Mouse (Mus musculus): ENCODE data around the gene Dnajc22. TPM values are rescaled to one million over a fixed set of nuclear protein-coding genes. Genes with fewer than 3 reads are reported as not detected.

Gene Dnajc22
- polyA plus RNA-seq, 1 experiment from 2014 or later = 0.36 TPM

DNA sequence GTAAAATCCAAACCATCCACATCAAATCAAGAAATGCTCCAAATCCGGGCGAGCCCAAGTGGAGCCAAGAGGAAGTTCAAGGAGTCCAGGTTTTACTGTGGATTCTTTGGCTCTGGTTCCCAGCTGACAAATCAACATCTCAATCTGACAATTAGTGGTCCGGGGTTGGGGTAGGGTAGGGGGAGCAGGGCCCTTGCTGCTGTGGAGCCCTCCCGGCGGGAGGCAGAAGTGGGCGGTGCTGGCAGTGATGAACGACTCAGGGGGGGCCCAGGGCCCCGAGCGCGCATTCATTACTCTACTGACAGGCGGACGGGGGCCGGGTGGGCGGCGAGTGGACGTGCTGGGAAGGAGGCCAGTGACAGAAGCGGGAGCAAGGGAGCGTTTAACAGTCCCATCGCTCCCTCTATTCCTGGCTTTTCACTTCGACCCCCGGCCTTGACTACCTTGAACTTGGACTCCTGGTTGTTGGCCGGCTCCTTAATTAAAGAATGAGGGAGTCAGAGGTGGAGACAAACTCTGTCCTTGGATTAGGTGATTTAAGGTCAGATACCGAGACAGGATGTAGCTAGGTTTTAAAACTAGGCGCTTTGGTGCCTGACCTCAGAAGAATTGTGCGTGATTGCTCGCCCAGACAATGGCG, 1.8 kb downstream of the Dnajc22 start:
- ATAC-seq (peak; percentile 61), DNase-seq (ENCODE audit: low spot score) (peak; percentile 77)
- peaks cover 57% of the 10 kb centered on the region for H3K27me3 ChIP-seq (replicated peaks; ENCODE audit: control insufficient read depth, insufficient read depth, low read length)
- WGBS = under 1% methylated on average over 27 of the region's 27 CpGs
- H3K4me3 ChIP-seq (ENCODE audit: low read depth, low read length) = no peak overlapping the region
- H3K4me1 ChIP-seq (ENCODE audit: control insufficient read depth, insufficient read depth, low read length) = peaks cover 37% of the 10 kb centered on the region
- no peaks in the 10 kb centered on the region for H3K36me3 ChIP-seq (ENCODE audit: control insufficient read depth, insufficient read depth, low read length)
- H3K4me2 ChIP-seq (ENCODE audit: low read length) = peak overlapping the region; percentile 25; the same call in 1 of the 2 replicates
- H3K27ac ChIP-seq (ENCODE audit: low read depth, low read length) = no peak overlapping the region
- H3K9ac ChIP-seq (ENCODE audit: low read length) = no peak overlapping the region
- no peaks in the 10 kb centered on the region for H3K9me3 ChIP-seq (replicated peaks; ENCODE audit: control insufficient read depth, low read length)

GRCm38 (mm10) chr15:99095356-99095755, 2.4 kb downstream of the Dnajc22 start:
- H3K4me2 ChIP-seq (ENCODE audit: low read length) = 0 out of 2 replicates have a peak overlapping the region, but pooled peaks have one; percentile 25

DNA sequence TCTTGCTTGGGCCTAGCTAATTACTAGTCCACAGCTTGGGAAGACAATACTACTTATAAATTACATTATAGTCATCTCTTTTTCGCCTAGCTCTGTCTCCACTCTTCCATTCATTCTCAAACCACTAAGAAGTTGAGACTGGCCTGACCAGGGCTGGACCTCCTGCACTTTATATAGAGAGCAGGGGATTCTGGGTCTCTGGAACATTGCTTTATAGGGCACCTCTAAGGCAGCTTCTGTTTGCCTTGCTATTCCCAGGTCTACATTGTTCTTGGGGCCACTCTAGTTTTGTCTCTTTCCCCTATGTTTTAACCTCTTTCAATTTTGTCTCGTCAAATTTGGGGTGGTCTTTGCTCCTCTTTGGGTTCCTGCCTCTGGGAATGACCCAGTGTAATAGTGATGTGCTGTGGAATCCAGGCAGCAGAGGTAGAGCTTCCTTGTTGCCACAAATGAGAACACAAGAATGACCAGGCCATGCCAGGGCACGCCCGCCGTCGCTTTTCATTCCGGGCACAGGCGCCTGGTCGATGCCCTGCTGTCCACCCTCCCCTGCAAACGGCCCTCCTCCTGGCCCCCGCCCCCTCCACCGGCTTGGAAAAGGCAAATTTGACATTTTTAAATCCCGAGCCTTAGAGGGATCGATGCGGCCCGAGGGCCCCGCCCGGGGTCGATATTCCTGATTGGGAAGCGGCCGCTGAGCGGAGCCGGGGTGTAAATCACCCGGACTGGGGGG, 3.3 kb downstream of the Dnajc22 start:
- H3K27me3 ChIP-seq (replicated peaks; ENCODE audit: control insufficient read depth, insufficient read depth, low read length) = peaks cover 54% of the 10 kb centered on the region
- H3K36me3 ChIP-seq (ENCODE audit: control insufficient read depth, insufficient read depth, low read length) = no peaks in the 10 kb centered on the region
- peak overlapping the region; percentile 54 for H3K9ac ChIP-seq (ENCODE audit: low read length)
- peak overlapping the region; percentile 37 for H3K4me3 ChIP-seq (ENCODE audit: low read depth, low read length)
- DNase-seq (ENCODE audit: low spot score) (no peak), ATAC-seq (no peak)
- H3K4me2 ChIP-seq (ENCODE audit: low read length) = peak overlapping the region; percentile 69
- H3K9me3 ChIP-seq (replicated peaks; ENCODE audit: control insufficient read depth, low read length) = no peaks in the 10 kb centered on the region
- 7% methylated on average over 24 of the region's 24 CpGs for WGBS
- H3K27ac ChIP-seq (ENCODE audit: low read depth, low read length) = no peak overlapping the region
- H3K4me1 ChIP-seq (ENCODE audit: control insufficient read depth, insufficient read depth, low read length) = peaks cover 37% of the 10 kb centered on the region

More at GRCm38 (mm10) chr15:99095356-99095755, 2.4 kb downstream of the Dnajc22 start:
- Histone ChIP-seq H3K4me3 (ENCODE audit: low read depth, low read length) (no peak overlapping the region), H3K9ac (ENCODE audit: low read length) (no peak overlapping the region), H3K36me3 (ENCODE audit: control insufficient read depth, insufficient read depth, low read length) (no peaks in the 10 kb centered on the region), H3K9me3 (replicated peaks; ENCODE audit: control insufficient read depth, low read length) (no peaks in the 10 kb centered on the region), H3K27ac (ENCODE audit: low read depth, low read length) (no peak overlapping the region), H3K4me1 (ENCODE audit: control insufficient read depth, insufficient read depth, low read length) (peaks cover 37% of the 10 kb centered on the region), H3K27me3 (replicated peaks; ENCODE audit: control insufficient read depth, insufficient read depth, low read length) (peaks cover 54% of the 10 kb centered on the region)
- DNase-seq (ENCODE audit: low spot score) (no peak), ATAC-seq (no peak)
- WGBS = 13% methylated on average over 6 of the region's 6 CpGs

- H3K4me3 ChIP-seq (ENCODE audit: low read depth, low read length) = peak overlapping the region; percentile 37
- H3K9ac ChIP-seq (ENCODE audit: low read length) = peak overlapping the region; percentile 54
- peaks cover 54% of the 10 kb centered on the region for H3K27me3 ChIP-seq (replicated peaks; ENCODE audit: control insufficient read depth, insufficient read depth, low read length)
- H3K36me3 ChIP-seq (ENCODE audit: control insufficient read depth, insufficient read depth, low read length) = no peaks in the 10 kb centered on the region
- 0 out of 2 replicates have a peak, but pooled peaks have one; percentile 4 for ATAC-seq
- H3K9me3 ChIP-seq (replicated peaks; ENCODE audit: control insufficient read depth, low read length) = no peaks in the 10 kb centered on the region
- peaks cover 37% of the 10 kb centered on the region for H3K4me1 ChIP-seq (ENCODE audit: control insufficient read depth, insufficient read depth, low read length)
- DNase-seq (ENCODE audit: low spot score) = no peak
- no peak overlapping the region for H3K27ac ChIP-seq (ENCODE audit: low read depth, low read length)
- WGBS = under 1% methylated on average over 49 of the region's 58 CpGs
- peak overlapping the region; percentile 69 for H3K4me2 ChIP-seq (ENCODE audit: low read length)
Measured at GRCm38 (mm10) chr15:99096831-99097500, 4.0 kb downstream of the Dnajc22 start.

DNA sequence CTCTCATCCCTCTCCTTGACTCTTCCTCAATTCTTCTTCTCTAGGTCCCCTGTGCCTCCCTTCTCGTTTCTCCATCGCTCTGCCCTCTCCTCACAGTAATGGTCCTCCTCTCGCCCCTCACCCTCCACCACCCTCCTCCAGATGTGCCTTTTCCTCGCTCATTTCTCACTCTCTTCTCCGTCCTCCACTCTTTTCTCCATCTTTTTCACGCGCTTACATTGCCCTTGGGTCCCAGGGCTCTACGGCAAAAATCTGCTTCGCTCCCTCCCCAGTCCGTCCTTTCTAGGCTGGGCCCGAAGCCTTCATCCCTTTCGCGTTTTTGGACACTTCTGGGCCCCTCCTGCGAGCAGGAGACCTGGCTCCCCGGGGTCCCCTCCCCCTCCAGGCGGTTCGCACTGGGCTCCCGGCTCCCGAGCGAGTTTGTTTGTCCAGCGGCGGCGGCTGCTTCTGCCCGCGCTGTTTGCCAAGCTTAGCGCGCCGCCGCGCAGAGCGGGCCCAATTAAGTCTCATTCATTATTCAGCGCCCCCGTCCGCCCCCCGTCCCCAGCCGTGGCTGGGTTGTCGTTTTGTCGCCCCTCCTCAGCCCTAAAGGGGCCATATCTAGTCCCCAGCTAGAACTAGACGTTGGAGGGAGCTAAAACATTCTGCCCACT, 5.0 kb downstream of the Dnajc22 start:
- Histone ChIP-seq H3K4me1 (ENCODE audit: control insufficient read depth, insufficient read depth, low read length) (peaks cover 37% of the 10 kb centered on the region), H3K4me2 (ENCODE audit: low read length) (peak overlapping the region; percentile 69), H3K4me3 (ENCODE audit: low read depth, low read length) (peak overlapping the region; percentile 37), H3K9ac (ENCODE audit: low read length) (peak overlapping the region; percentile 54), H3K9me3 (replicated peaks; ENCODE audit: control insufficient read depth, low read length) (no peaks in the 10 kb centered on the region), H3K27me3 (replicated peaks; ENCODE audit: control insufficient read depth, insufficient read depth, low read length) (peaks cover 45% of the 10 kb centered on the region), H3K36me3 (ENCODE audit: control insufficient read depth, insufficient read depth, low read length) (no peaks in the 10 kb centered on the region), H3K27ac (ENCODE audit: low read depth, low read length) (peak overlapping the region; percentile 39; the same call in 1 of the 2 replicates)
- ATAC-seq = peak; percentile 19
- peak; percentile 72 for DNase-seq (ENCODE audit: low spot score)
- under 1% methylated on average over 39 of the region's 39 CpGs for WGBS

- no peaks in the 10 kb centered on the region for H3K36me3 ChIP-seq (ENCODE audit: control insufficient read depth, insufficient read depth, low read length)
- peak overlapping the region; percentile 69 for H3K4me2 ChIP-seq (ENCODE audit: low read length)
- no peaks in the 10 kb centered on the region for H3K9me3 ChIP-seq (replicated peaks; ENCODE audit: control insufficient read depth, low read length)
- peaks cover 35% of the 10 kb centered on the region for H3K4me1 ChIP-seq (ENCODE audit: control insufficient read depth, insufficient read depth, low read length)
- 0 out of 2 replicates have a peak, but pooled peaks have one; percentile 9 for ATAC-seq
- H3K27me3 ChIP-seq (replicated peaks; ENCODE audit: control insufficient read depth, insufficient read depth, low read length) = peaks cover 40% of the 10 kb centered on the region
- WGBS = 1% methylated on average over 9 of the region's 9 CpGs
- peak overlapping the region; percentile 37 for H3K4me3 ChIP-seq (ENCODE audit: low read depth, low read length)
- H3K9ac ChIP-seq (ENCODE audit: low read length) = peak overlapping the region; percentile 54; the same call in 1 of the 2 replicates
- H3K27ac ChIP-seq (ENCODE audit: low read depth, low read length) = no peak overlapping the region
- no peak for DNase-seq (ENCODE audit: low spot score)
Measured at GRCm38 (mm10) chr15:99098493-99098861, 5.5 kb downstream of the Dnajc22 start.

- Histone ChIP-seq H3K27me3 (replicated peaks; ENCODE audit: control insufficient read depth, insufficient read depth, low read length) (peaks cover 40% of the 10 kb centered on the region), H3K36me3 (ENCODE audit: control insufficient read depth, insufficient read depth, low read length) (no peaks in the 10 kb centered on the region), H3K9me3 (replicated peaks; ENCODE audit: control insufficient read depth, low read length) (no peaks in the 10 kb centered on the region), H3K4me3 (ENCODE audit: low read depth, low read length) (no peak overlapping the region), H3K27ac (ENCODE audit: low read depth, low read length) (no peak overlapping the region), H3K4me2 (ENCODE audit: low read length) (peak overlapping the region; percentile 69; the same call in 1 of the 2 replicates), H3K4me1 (ENCODE audit: control insufficient read depth, insufficient read depth, low read length) (peaks cover 35% of the 10 kb centered on the region), H3K9ac (ENCODE audit: low read length) (peak overlapping the region; percentile 21; the same call in 1 of the 2 replicates)
- DNase-seq (ENCODE audit: low spot score) (peak; percentile 73), ATAC-seq (peak; percentile 25; the same call in 1 of the 2 replicates)
- under 1% methylated on average over 15 of the region's 15 CpGs for WGBS
Measured at GRCm38 (mm10) chr15:99099139-99099556, 6.2 kb downstream of the Dnajc22 start.

DNA sequence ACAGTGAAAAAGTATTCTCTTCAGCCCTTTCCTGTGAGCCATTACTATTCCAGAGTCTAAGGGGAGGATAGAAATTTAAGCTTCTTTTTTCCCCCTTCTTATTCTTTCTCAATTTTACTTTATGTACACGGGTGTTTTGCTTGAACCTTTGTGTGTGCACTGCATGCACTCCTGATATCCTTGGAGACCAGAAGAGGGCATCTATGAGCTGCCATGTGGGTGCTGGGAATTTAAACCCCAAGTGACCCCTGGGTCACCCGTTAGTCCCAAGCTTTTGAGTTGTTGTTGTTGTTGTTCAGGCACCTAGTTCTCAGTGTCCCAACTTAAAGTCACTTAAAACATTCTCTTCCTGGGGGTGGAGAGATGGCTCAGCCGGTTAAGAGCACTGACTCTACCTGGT, 7.0 kb downstream of the Dnajc22 start:
- ATAC-seq (no peak), DNase-seq (ENCODE audit: low spot score) (no peak)
- Histone ChIP-seq H3K36me3 (ENCODE audit: control insufficient read depth, insufficient read depth, low read length) (no peaks in the 10 kb centered on the region), H3K4me2 (ENCODE audit: low read length) (no peak overlapping the region), H3K9me3 (replicated peaks; ENCODE audit: control insufficient read depth, low read length) (no peaks in the 10 kb centered on the region), H3K9ac (ENCODE audit: low read length) (no peak overlapping the region), H3K27ac (ENCODE audit: low read depth, low read length) (no peak overlapping the region), H3K27me3 (replicated peaks; ENCODE audit: control insufficient read depth, insufficient read depth, low read length) (peaks cover 36% of the 10 kb centered on the region), H3K4me1 (ENCODE audit: control insufficient read depth, insufficient read depth, low read length) (peaks cover 30% of the 10 kb centered on the region), H3K4me3 (ENCODE audit: low read depth, low read length) (no peak overlapping the region)
- WGBS = 47% methylated on average over 3 of the region's 3 CpGs

Data from forebrain, embryonic 14.5 days (tissue).